Mouse (Mus musculus) testis, adult 2 months (tissue): ENCODE measurements around the gene Prkcb. TPM values are rescaled to one million over a fixed set of nuclear protein-coding genes. Genes with fewer than 3 reads are reported as not detected.

Experiments used
- H3K27ac ChIP-seq: fragments of 200-500 bp; 2 replicates; pipeline ENCODE4 v1.5.1; 2012; ENCODE audit warnings: low read depth, low read length; ENCODE audit not compliant: control insufficient read depth, insufficient read depth
- H3K27me3 ChIP-seq: fragments of 200-500 bp; 2 replicates; pipeline ENCODE4 v1.6.1; 2012; ENCODE audit warnings: mild to moderate bottlenecking, low read length, moderate library complexity; ENCODE audit not compliant: control insufficient read depth, insufficient read depth
- H3K36me3 ChIP-seq: fragments of 200-500 bp; 2 replicates; pipeline ENCODE4 v1.6.1; 2012; ENCODE audit warnings: mild to moderate bottlenecking, low read length; ENCODE audit not compliant: control insufficient read depth, insufficient read depth
- H3K4me1 ChIP-seq: fragments of 200-500 bp; 2 replicates; pipeline ENCODE4 v1.6.1; 2012; ENCODE audit warnings: low read length; ENCODE audit not compliant: control insufficient read depth, insufficient read depth
- H3K4me3 ChIP-seq: fragments of 200-500 bp; 2 replicates; pipeline ENCODE4 v1.5.1; 2012; ENCODE audit warnings: low read depth, mild to moderate bottlenecking, low read length, moderate library complexity, mixed read lengths; ENCODE audit not compliant: control insufficient read depth
- CTCF ChIP-seq: fragments of 200-500 bp; IDR thresholded peaks from 2 replicates; pipeline ENCODE4 v1.5.1; 2012; ENCODE audit warnings: low read depth, mild to moderate bottlenecking, inconsistent platforms, low read length, moderate library complexity; ENCODE audit not compliant: control insufficient read depth, insufficient read depth, insufficient replicate concordance
- POLR2A ChIP-seq: fragments of 200-500 bp; IDR thresholded peaks from 2 replicates; pipeline ENCODE4 v1.6.1; 2012; ENCODE audit warnings: low read depth, mild to moderate bottlenecking, inconsistent platforms, low read length, moderate library complexity; ENCODE audit not compliant: control insufficient read depth
- polyA plus RNA-seq: library from polyadenylated mRNA; depleted of rRNA; stranded (reverse); fragments of >200 nt; gene quantifications from 2 replicates; pipeline ENCODE4 v1.2.3, GENCODE M21; 2012

Gene Prkcb
- polyA plus RNA-seq, 1 experiment = 3.4 TPM

- Histone ChIP-seq H3K4me1 (no peaks in the 10 kb centered on the region; the same call in 1 of the 2 replicates), H3K27me3 (no peaks in the 10 kb centered on the region), H3K27ac (no peak overlapping the region), H3K36me3 (no peaks in the 10 kb centered on the region), H3K4me3 (no peak overlapping the region)
- no peak for TF ChIP-seq CTCF
- no peak for TF ChIP-seq POLR2A
Observed at GRCm38 (mm10) chr7:122353329-122353728, 64.8 kb downstream of the Prkcb start.

GRCm38 (mm10) chr7:122356941-122357340, 68.4 kb downstream of the Prkcb start:
- H3K4me3 ChIP-seq = no peak overlapping the region
- H3K4me1 ChIP-seq = no peaks in the 10 kb centered on the region; the same call in 1 of the 2 replicates
- no peak overlapping the region for H3K27ac ChIP-seq
- no peak for TF ChIP-seq CTCF
- TF ChIP-seq POLR2A = no peak
- H3K27me3 ChIP-seq = no peaks in the 10 kb centered on the region
- H3K36me3 ChIP-seq = no peaks in the 10 kb centered on the region

DNA sequence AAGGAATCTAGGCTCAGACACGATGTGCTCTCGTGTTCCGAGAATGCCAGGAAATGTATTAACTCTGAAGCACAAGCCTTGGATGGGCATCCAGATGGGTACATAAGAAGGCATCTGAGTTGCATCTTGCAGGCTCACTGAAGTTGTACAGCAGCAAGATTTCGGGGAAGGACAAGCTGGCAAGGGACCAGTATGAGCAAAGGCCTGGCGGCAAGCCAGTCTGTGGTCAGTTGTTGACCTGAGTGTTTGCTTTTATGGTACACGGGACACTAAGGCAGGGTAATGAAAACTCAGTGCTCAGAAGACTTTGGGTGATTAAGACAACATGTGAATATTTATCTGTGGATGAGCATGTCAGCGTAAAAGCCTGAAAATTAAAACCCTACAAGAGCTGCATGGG, 69.3 kb downstream of the Prkcb start:
- Histone ChIP-seq H3K4me1 (no peaks in the 10 kb centered on the region; the same call in 1 of the 2 replicates), H3K27ac (no peak overlapping the region), H3K4me3 (no peak overlapping the region), H3K27me3 (no peaks in the 10 kb centered on the region), H3K36me3 (no peaks in the 10 kb centered on the region)
- TF ChIP-seq POLR2A = no peak
- no peak for TF ChIP-seq CTCF

DNA sequence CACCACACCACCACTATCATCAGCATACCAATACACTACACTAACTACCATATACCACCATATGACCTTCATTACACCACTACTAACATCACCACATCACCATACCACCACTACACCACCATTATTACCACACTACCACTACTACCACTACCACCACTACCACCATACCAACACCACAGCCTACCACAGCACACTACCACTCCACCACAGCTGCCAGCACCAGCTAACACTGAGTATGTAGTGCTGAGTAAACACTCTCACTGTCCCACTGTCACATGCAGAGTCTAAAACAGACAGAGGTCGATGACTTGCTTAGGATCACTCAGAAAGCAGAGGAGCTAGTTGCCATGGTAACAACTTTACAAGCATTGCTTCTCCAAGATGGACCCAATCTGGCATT, 78.1 kb downstream of the Prkcb start:
- Histone ChIP-seq H3K36me3 (no peaks in the 10 kb centered on the region), H3K4me3 (no peak overlapping the region), H3K4me1 (peaks cover 8% of the 10 kb centered on the region), H3K27me3 (no peaks in the 10 kb centered on the region), H3K27ac (no peak overlapping the region)
- TF ChIP-seq POLR2A = no peak
- no peak for TF ChIP-seq CTCF

- Histone ChIP-seq H3K4me1 (peaks cover 8% of the 10 kb centered on the region), H3K36me3 (no peaks in the 10 kb centered on the region)
Observed at GRCm38 (mm10) chr7:122367303-122368007, 78.9 kb downstream of the Prkcb start.

DNA sequence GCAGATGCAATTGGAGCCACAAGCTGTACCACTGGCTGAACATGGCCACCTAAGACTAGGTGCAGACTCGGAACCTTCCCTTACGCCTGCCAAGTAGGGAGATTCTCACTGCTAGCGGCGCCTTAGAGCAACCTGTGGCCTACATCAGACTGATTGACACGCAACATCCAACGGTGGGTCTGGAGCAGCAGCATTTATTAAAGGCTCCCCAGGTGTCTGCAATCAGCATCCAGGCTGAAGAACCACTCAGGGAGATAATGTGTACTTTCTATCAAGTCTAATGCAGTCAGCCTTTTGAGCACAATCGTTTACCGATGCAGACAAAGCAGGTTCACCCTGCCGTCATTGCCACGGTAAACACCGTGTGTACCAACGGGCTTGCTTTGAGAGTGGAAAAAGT, 81.9 kb downstream of the Prkcb start:
- no peak for TF ChIP-seq CTCF
- no peak for TF ChIP-seq POLR2A
- H3K36me3 ChIP-seq = no peaks in the 10 kb centered on the region

More at GRCm38 (mm10) chr7:122367303-122368007, 78.9 kb downstream of the Prkcb start:
- H3K27me3 ChIP-seq = no peaks in the 10 kb centered on the region
- H3K27ac ChIP-seq = no peak overlapping the region
- H3K4me3 ChIP-seq = no peak overlapping the region
- TF ChIP-seq POLR2A = no peak
- no peak for TF ChIP-seq CTCF

GRCm38 (mm10) chr7:122371947-122372346, 83.4 kb downstream of the Prkcb start:
- H3K27ac ChIP-seq = no peak overlapping the region
- no peak for TF ChIP-seq POLR2A
- TF ChIP-seq CTCF = no peak
- H3K4me3 ChIP-seq = no peak overlapping the region
- H3K4me1 ChIP-seq = peaks cover 8% of the 10 kb centered on the region
- H3K27me3 ChIP-seq = no peaks in the 10 kb centered on the region
- H3K36me3 ChIP-seq = no peaks in the 10 kb centered on the region

More for the DNA sequence above, 81.9 kb downstream of the Prkcb start:
- H3K4me3 ChIP-seq = no peak overlapping the region
- H3K27ac ChIP-seq = no peak overlapping the region
- peaks cover 8% of the 10 kb centered on the region for H3K4me1 ChIP-seq
- H3K27me3 ChIP-seq = no peaks in the 10 kb centered on the region

- no peak for TF ChIP-seq POLR2A
- TF ChIP-seq CTCF = no peak
- Histone ChIP-seq H3K36me3 (no peaks in the 10 kb centered on the region), H3K27ac (no peak overlapping the region), H3K4me1 (peaks cover 6% of the 10 kb centered on the region), H3K4me3 (no peak overlapping the region), H3K27me3 (no peaks in the 10 kb centered on the region)
Observed at GRCm38 (mm10) chr7:122372349-122372748, 83.8 kb downstream of the Prkcb start.
